Mouse (Mus musculus): ENCODE data around the gene Nr1h4.

DNA sequence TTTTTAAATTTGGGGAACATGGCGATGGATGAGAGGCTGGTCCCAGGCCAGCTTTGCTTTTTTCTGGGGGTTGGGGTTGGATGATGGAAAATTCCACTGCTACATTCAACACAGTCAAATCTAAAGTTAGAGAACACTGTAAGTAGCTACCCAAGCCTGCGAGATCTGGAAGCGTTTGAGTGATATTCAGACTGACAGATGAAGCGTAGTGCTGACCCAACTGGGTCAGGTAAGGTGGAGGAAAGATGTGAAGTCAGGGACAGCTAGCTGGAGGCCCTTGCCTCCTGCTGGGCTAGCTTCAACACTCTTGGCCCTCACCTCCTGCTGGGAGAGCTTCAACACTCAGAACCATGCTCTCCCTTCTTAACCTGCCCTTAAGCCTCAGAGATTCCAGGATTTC, 128.4 kb downstream of the Nr1h4 start:
- no peak for TF ChIP-seq CTCF (IDR thresholded peaks at IDR 0.05; ENCODE audit: control insufficient read depth, insufficient read depth, insufficient read length)
- no peak for TF ChIP-seq USF1 (IDR thresholded peaks at IDR 0.05; ENCODE audit: low read depth)
- no peak for TF ChIP-seq MYOD1 (IDR thresholded peaks at IDR 0.05; ENCODE audit: control insufficient read depth, insufficient read length, low read depth)

Measured in C2C12 (cell line).